Mouse (Mus musculus): Measurements from ENCODE around the gene Ctnna3.

DNA sequence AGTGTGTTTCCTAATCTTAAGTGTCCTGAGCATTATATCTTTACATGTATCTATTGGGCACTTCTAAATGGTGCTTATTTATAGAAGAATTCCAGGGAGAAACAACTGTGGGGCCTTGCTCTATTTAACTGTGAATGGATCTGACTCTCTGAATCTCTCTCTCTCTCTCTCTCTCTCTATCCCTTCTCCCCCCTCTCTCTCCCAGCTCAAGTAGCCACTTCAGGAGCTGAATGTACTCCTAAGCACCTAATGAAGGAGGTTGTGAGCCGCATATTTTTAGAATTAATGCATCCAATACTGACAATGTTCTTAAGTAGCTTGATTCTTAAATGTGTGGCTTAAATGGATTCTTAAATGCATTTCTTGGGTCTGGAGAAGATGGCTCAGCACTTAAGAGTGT lies 521.6 kb downstream of the Ctnna3 start:
- no peak for TF ChIP-seq CTCF (IDR thresholded peaks at IDR 0.05 in 2 of 3, conservative IDR thresholded peaks at IDR 0.05 in 1 of 3; ENCODE audit: control insufficient read depth in 1 of 3, insufficient read depth in 1 of 3, low read depth in 2 of 3, low read length in 3 of 3, poor library complexity in 1 of 3, severe bottlenecking in 1 of 3)
- TF ChIP-seq TAL1 (IDR thresholded peaks at IDR 0.05; ENCODE audit: low read length): no peak
- no peak for TF ChIP-seq POLR2A (IDR thresholded peaks at IDR 0.05; ENCODE audit: control insufficient read depth in 1 of 2, insufficient read depth in 1 of 2, low read depth in 1 of 2, low read length in 2 of 2, poor library complexity in 1 of 2)
- TF ChIP-seq CHD2 (IDR thresholded peaks at IDR 0.05; ENCODE audit: low read length): no peak
- TF ChIP-seq RAD21 (IDR thresholded peaks at IDR 0.05; ENCODE audit: low read depth, low read length): no peak
- no peak for TF ChIP-seq E2F4 (IDR thresholded peaks at IDR 0.05; ENCODE audit: borderline replicate concordance, low read depth, low read length)
- TF ChIP-seq MAX (IDR thresholded peaks at IDR 0.05; ENCODE audit: low read length): no peak
- no peak for TF ChIP-seq GATA1 (IDR thresholded peaks at IDR 0.05; ENCODE audit: low read depth, low read length)
- TF ChIP-seq CHD1 (IDR thresholded peaks at IDR 0.05; ENCODE audit: low read depth, low read length): no peak
- TF ChIP-seq MAFK (IDR thresholded peaks at IDR 0.05; ENCODE audit: borderline replicate concordance, low read depth, low read length): no peak
- no peak for TF ChIP-seq BHLHE40 (IDR thresholded peaks at IDR 0.05; ENCODE audit: borderline replicate concordance, low read depth, low read length)
